Mouse (Mus musculus) lung, embryonic 15.5 days (tissue): ENCODE measurements at regions not wholly inside any gene's neighbourhood (a gene's known extent, or its start where the extent isn't known, plus 50 kb on each side); places are given as distances from the start of the nearest gene placed in this dataset.
"Not testable (repeated sequence)": the region's sequence is repeated elsewhere in the genome, so short reads cannot be mapped to it uniquely, and the experiment has no call there.

ENCODE experiments used
- ATAC-seq: fragments of 200-750 bp; cut with Nextera tagmentation; 2 replicates; pipeline ENCODE4 v1.8.0; 2017; ENCODE audit warnings: moderate number of reproducible peaks, borderline replicate concordance; ENCODE audit not compliant: low FRiP score, low TSS enrichment; ENCODE audit errors: extremely low read depth
- H3K27ac ChIP-seq: fragments of 300-500 bp; sonication (generic); 2 replicates; pipeline ENCODE4 v1.5.1; 2015; ENCODE audit warnings: moderate library complexity, mild to moderate bottlenecking, inconsistent platforms
- H3K27me3 ChIP-seq: fragments of 300-500 bp; sonication (generic); 2 replicates; pipeline ENCODE4 v1.6.1; 2015; ENCODE audit warnings: inconsistent platforms
- H3K36me3 ChIP-seq: fragments of 300-500 bp; sonication (generic); 2 replicates; pipeline ENCODE4 v1.6.1; 2015; ENCODE audit warnings: inconsistent platforms
- H3K4me1 ChIP-seq: fragments of 300-500 bp; sonication (generic); 2 replicates; pipeline ENCODE4 v1.6.1; 2015; ENCODE audit warnings: inconsistent platforms
- H3K4me2 ChIP-seq: fragments of 300-500 bp; sonication (generic); 2 replicates; pipeline ENCODE4 v1.6.1; 2015; ENCODE audit warnings: inconsistent platforms, mild to moderate bottlenecking, moderate library complexity
- H3K4me3 ChIP-seq: fragments of 300-500 bp; sonication (generic); 2 replicates; pipeline ENCODE4 v1.5.1; 2015; ENCODE audit warnings: mild to moderate bottlenecking, inconsistent platforms
- H3K9ac ChIP-seq: fragments of 300-500 bp; sonication (generic); 2 replicates; pipeline ENCODE4 v1.6.1; 2015; ENCODE audit warnings: inconsistent platforms
- H3K9me3 ChIP-seq: fragments of 300-500 bp; sonication (generic); 2 replicates; pipeline ENCODE4 v1.6.1; 2016; ENCODE audit warnings: inconsistent platforms
- WGBS: fragments of 180-500 bp; shearing (Covaris S2); methylation state at CpG from one replicate; pipeline ENCODE4 v1.1.7; 2015; 5-methylcytosine and 5-hydroxymethylcytosine counted together

DNA sequence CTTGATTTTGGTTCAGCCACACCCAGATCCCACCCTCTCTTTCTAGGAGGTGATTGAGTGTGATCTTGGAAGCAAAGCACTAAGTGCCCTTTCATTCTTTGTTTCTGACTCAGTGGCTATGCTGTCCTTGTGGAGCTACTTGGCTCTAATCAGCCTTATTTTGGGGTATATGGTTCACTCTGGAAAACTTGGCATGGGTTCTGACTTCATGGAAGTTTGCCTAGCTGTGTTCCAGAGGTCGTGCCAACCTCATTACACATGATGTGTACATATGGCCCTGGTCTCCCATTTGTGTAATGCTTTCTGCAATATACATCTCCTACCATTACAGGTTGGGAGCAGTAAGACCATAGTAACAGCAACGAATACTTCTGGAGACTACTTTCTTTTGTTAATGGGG is 199.9 kb upstream of the Pbx1 start:
- WGBS: 73% methylated on average over 2 of the region's 2 CpGs
- ATAC-seq: no peak
- Histone ChIP-seq H3K4me2 (no peak overlapping the region), H3K9me3 (no peaks in the 10 kb centered on the region), H3K36me3 (no peaks in the 10 kb centered on the region), H3K4me3 (no peak overlapping the region), H3K27ac (no peak overlapping the region), H3K4me1 (no peaks in the 10 kb centered on the region), H3K27me3 (no peaks in the 10 kb centered on the region), H3K9ac (no peak overlapping the region)

DNA sequence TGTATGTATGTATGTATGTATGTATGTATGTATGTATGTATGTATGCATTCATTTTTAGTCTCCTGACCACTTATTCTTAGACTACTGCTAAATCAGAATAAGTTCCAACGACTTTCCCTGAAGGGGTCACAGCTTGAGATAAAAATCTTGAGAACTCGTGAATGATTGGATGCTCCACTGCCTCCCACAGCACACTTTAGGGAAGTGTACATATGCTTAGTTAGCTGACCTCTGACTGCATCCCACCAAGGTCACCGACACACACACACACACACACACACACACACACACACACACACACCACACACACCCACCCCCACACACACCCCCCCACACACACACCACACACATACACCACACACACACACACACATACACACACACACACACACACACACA is 169.9 kb upstream of the Pbx1 start:
- not testable (repeated sequence) for H3K4me2 ChIP-seq, H3K9ac ChIP-seq, H3K27ac ChIP-seq, H3K4me3 ChIP-seq, H3K27me3 ChIP-seq, H3K9me3 ChIP-seq, H3K36me3 ChIP-seq, ATAC-seq
- whole genome bisulfite sequencing: 52% methylated on average over 2 of the region's 3 CpGs
- H3K4me1 ChIP-seq: peaks cover 32% of the 10 kb centered on the region

DNA sequence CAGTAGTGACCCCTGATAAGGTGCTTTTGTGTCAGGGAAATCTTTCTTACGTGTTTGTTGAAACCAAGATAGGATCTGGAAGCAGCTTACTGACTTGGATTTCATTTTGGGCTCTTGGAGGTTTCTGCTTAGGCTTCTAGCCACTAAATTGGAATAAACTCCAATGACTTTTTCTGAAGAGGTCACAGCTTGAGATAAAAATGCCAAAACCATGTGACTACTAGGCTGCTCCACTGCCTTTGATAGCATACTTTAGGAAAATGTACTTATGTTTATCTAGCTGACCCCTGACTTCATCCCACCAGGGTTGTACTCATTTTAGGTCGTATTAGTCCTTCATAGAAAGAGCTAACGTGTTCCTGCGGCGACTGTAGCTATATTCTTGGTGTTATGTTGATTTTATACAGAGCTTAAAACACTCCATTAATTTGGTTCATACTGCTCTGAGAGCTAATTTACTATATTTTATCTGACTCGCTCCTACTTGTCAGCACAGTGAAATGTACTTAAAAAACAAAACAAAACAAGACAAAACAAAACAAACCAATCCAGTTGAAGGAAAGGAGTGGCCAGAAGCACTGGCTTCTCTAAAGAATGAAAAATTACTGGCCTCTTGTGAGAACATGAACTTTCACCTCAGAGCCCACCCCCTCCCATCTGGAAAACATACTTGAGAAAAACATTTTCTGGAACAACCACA is 168.5 kb upstream of the Pbx1 start:
- Histone ChIP-seq H3K9ac (no peak overlapping the region), H3K36me3 (no peaks in the 10 kb centered on the region), H3K4me1 (peaks cover 32% of the 10 kb centered on the region), H3K9me3 (no peaks in the 10 kb centered on the region), H3K27me3 (no peaks in the 10 kb centered on the region), H3K4me3 (no peak overlapping the region), H3K4me2 (no peak overlapping the region), H3K27ac (no peak overlapping the region)
- ATAC-seq: peak; percentile 55; the same call in 1 of the 2 replicates
- 48% methylated on average over 6 of the region's 6 CpGs for WGBS

DNA sequence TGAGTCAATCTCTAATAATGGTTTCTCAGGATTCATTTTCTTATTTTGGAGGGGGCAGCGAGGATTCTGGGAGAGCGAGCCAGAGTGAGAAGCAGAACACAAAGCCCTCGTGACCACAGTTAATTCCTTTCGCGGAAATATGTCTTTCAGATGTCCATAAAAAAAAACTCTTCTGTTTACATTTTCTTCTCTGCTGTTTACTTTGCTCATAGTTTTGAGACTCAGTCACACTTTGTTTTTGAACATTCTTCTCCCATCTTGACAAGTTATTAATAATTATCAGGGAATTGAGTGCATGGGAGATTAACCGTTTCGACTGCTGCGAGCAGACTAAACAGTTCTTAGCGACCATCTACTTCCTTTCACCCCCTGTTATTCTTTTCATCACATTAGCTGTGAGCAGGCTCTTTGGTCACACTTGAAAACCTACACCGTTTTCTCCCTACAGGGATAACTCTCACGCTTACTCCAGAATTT is 166.2 kb upstream of the Pbx1 start:
- H3K9ac ChIP-seq: no peak overlapping the region
- peak overlapping the region; percentile 70 for H3K27ac ChIP-seq
- H3K4me2 ChIP-seq: peak overlapping the region; percentile 43
- peak; percentile 65 for ATAC-seq
- H3K4me3 ChIP-seq: peak overlapping the region; percentile 4; the same call in 1 of the 2 replicates
- H3K9me3 ChIP-seq: no peaks in the 10 kb centered on the region
- H3K36me3 ChIP-seq: no peaks in the 10 kb centered on the region
- no peaks in the 10 kb centered on the region for H3K27me3 ChIP-seq
- peaks cover 32% of the 10 kb centered on the region for H3K4me1 ChIP-seq
- WGBS: 4% methylated on average over 11 of the region's 11 CpGs

DNA sequence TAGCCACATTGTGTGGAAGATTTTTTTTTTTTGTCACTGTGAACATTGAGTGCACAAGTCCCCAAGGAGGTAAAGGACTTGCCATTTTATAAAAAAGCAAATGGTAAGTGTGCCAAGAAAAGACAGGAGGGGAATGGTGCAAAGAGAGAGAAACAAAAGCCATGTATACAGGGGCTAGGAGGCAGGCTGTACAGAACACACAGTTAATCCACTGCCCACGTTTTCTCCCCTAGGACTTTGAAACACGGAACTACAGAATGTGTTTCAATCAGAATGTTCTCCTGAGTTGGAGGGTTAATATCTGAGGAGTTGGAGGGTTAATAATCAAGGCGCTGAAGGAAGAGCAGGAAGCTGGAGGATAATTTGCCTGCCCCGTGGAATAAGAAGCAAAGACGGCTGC is 165.4 kb upstream of the Pbx1 start:
- H3K27ac ChIP-seq: peak overlapping the region; percentile 70
- peak overlapping the region; percentile 1; the same call in 1 of the 2 replicates for H3K4me3 ChIP-seq
- peak overlapping the region; percentile 43 for H3K4me2 ChIP-seq
- H3K9me3 ChIP-seq: no peaks in the 10 kb centered on the region
- WGBS: 12% methylated on average over 5 of the region's 5 CpGs
- no peak overlapping the region for H3K9ac ChIP-seq
- H3K27me3 ChIP-seq: no peaks in the 10 kb centered on the region
- peaks cover 32% of the 10 kb centered on the region for H3K4me1 ChIP-seq
- no peak for ATAC-seq
- H3K36me3 ChIP-seq: no peaks in the 10 kb centered on the region

DNA sequence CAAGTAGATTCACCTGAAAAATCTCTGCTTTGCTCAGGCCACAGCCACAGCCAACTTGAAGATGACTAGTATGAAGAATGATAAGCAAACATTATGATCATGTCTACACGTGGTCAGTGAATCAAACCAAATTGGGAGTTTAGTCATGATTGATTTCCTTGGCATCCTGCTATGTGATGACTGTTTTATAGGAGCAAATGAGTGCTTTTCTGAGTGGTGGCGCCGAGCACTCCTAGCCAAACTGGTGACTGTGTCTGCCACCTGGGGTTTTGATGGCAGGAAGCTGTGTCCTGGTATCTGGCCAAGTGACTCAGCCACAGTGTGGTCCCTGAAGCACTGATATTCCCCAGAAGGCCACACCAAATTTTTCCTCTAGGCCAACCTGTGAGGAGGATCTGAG is 152.1 kb upstream of the Pbx1 start:
- no peaks in the 10 kb centered on the region for H3K36me3 ChIP-seq
- H3K27me3 ChIP-seq: no peaks in the 10 kb centered on the region
- WGBS: 49% methylated on average over 3 of the region's 3 CpGs
- ATAC-seq: no peak
- H3K9me3 ChIP-seq: no peaks in the 10 kb centered on the region
- no peak overlapping the region for H3K9ac ChIP-seq
- no peak overlapping the region for H3K27ac ChIP-seq
- H3K4me2 ChIP-seq: no peak overlapping the region
- no peak overlapping the region for H3K4me3 ChIP-seq
- H3K4me1 ChIP-seq: no peaks in the 10 kb centered on the region

DNA sequence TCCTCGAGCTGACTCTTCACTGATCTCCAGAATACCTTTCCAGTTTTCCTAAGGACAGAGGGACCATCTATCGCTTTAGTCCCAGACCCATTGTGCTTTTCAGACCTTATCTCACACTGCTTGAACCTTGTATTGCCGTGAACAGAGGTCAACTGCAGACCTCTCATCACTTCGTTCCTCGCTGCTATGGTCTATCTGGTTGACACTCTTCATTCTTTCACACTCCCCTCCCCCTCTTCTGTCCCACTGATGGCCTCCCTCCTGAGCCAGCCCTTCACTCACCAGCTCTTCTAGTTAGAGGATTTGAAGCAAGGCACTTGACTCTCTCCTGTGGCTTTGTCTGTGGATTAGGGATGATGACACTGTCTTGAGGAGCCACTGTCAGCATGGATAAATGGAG is 150.4 kb upstream of the Pbx1 start:
- no peak overlapping the region for H3K4me3 ChIP-seq
- H3K27ac ChIP-seq: no peak overlapping the region
- no peak overlapping the region for H3K4me2 ChIP-seq
- no peaks in the 10 kb centered on the region for H3K27me3 ChIP-seq
- 54% methylated on average over 5 of the region's 5 CpGs for WGBS
- no peaks in the 10 kb centered on the region for H3K4me1 ChIP-seq
- H3K36me3 ChIP-seq: no peaks in the 10 kb centered on the region
- H3K9me3 ChIP-seq: no peaks in the 10 kb centered on the region
- no peak for ATAC-seq
- no peak overlapping the region for H3K9ac ChIP-seq

DNA sequence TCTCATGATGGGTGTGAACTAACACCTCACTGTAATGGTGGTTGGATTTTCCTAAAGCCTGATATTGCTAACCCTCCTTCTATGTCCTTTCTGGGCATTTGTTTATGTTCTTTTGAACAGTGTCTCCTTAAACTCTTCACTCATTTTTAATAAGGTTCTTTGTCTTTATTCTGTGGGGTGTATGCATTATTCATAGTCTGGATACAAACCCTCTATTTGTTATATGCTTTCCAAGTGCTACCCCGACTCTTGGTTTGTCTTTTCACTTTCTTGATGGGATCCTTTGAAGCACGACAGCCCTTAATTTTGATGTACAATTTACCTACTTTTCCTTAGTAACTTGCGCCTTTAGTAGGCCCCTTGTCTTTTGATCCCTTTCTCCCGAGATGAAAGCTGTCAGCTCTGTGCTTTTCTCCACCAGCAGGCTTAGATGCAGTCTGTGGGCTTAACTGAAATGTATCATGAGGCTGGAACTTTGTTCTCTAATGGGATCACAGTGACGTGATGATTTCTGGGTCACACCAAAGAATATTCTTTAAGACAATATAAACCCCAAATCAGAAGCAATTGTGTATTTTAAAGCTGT is 138.0 kb upstream of the Pbx1 start:
- no peak overlapping the region for H3K27ac ChIP-seq
- 74% methylated on average over 5 of the region's 5 CpGs for WGBS

DNA sequence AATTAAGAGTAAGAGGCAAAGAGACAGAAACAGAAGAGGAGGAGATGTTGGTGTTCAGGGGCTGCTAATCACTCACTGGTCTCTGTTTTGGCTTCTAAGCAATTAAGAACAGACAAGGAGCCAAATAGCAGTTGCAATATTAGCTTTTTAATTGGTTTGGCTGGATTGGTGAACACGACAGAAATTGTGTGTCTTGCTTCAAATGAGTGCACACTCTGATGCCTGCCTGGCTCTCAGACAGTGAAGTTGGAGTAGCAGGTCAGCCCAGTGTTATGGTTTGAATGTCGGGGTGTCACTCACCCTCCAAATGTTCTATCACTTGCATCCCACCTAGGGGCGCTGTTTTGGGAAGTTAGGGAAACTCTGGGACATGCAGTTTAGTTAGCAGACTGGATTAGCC is 120.3 kb upstream of the Pbx1 start:
- no peak for ATAC-seq

More for the DNA sequence above, 138.0 kb upstream of the Pbx1 start:
- ATAC-seq: no peak
- Histone ChIP-seq H3K9me3 (no peaks in the 10 kb centered on the region), H3K27me3 (no peaks in the 10 kb centered on the region), H3K9ac (no peak overlapping the region), H3K36me3 (no peaks in the 10 kb centered on the region), H3K4me2 (no peak overlapping the region), H3K4me1 (no peaks in the 10 kb centered on the region), H3K4me3 (no peak overlapping the region)

DNA sequence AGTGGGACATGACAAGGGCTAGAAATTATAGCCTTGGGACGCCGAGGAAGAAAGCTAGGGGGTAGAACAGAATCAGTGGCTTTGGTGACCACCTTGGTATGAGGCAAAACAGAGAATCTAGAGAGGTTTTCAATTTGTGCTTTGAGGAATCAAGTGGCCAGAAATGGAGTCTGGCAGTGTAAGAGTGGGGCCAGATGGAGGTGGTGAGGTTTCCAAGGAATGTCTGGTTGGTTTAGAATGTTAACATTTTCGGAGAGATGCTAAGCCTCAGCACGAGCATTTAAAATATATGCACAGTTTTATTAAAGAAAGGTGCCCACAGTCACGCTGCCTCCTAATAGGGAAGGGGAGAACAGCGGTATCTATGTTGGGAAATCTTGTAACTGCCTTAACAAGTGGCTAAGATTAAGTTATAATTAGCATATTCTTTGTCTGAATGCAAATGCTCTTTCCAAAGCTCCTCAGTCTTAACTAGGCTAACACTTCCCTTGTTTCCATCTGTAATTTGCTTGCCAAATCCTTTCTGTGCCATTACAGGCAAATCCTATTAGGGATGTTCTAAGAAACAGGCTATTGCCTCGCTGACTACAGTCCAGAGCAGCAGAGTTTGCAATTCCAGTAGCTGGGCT is 117.9 kb upstream of the Pbx1 start:
- no peak overlapping the region for H3K27ac ChIP-seq
- ATAC-seq: no peak
- no peak overlapping the region for H3K9ac ChIP-seq
- no peaks in the 10 kb centered on the region for H3K36me3 ChIP-seq
- no peak overlapping the region for H3K4me3 ChIP-seq
- no peaks in the 10 kb centered on the region for H3K9me3 ChIP-seq
- H3K27me3 ChIP-seq: no peaks in the 10 kb centered on the region
- WGBS: 58% methylated on average over 7 of the region's 7 CpGs
- H3K4me1 ChIP-seq: no peaks in the 10 kb centered on the region
- H3K4me2 ChIP-seq: no peak overlapping the region

More for the DNA sequence above, 120.3 kb upstream of the Pbx1 start:
- Histone ChIP-seq H3K4me3 (no peak overlapping the region), H3K4me2 (no peak overlapping the region), H3K9ac (no peak overlapping the region), H3K27ac (no peak overlapping the region), H3K9me3 (no peaks in the 10 kb centered on the region), H3K4me1 (no peaks in the 10 kb centered on the region), H3K36me3 (no peaks in the 10 kb centered on the region), H3K27me3 (no peaks in the 10 kb centered on the region)
- WGBS: 85% methylated on average over 3 of the region's 3 CpGs

DNA sequence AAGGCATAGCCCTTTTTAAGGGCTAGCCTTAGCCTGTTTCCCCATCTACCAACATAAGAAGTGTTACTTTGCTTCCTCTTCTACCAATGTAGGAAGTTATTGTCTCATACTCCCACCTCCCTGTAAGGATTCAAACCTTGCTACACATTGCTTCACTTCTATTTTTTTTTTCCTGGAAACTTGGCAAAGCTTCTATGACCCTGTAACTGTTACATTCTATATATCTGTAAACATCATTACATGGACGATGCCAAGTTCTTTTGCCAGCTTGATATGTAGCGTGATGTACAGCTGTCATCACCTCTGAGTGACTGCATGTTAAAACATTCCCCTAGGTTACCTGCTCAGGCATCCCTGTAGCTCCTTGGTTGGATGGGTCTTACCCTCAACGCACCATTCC is 114.1 kb upstream of the Pbx1 start:
- Histone ChIP-seq H3K4me3 (no peak overlapping the region), H3K4me2 (no peak overlapping the region), H3K27me3 (no peaks in the 10 kb centered on the region), H3K27ac (no peak overlapping the region), H3K9me3 (no peaks in the 10 kb centered on the region), H3K4me1 (no peaks in the 10 kb centered on the region; the same call in 1 of the 2 replicates), H3K9ac (no peak overlapping the region), H3K36me3 (no peaks in the 10 kb centered on the region)
- no peak for ATAC-seq
- 71% methylated on average over 3 of the region's 3 CpGs for WGBS

DNA sequence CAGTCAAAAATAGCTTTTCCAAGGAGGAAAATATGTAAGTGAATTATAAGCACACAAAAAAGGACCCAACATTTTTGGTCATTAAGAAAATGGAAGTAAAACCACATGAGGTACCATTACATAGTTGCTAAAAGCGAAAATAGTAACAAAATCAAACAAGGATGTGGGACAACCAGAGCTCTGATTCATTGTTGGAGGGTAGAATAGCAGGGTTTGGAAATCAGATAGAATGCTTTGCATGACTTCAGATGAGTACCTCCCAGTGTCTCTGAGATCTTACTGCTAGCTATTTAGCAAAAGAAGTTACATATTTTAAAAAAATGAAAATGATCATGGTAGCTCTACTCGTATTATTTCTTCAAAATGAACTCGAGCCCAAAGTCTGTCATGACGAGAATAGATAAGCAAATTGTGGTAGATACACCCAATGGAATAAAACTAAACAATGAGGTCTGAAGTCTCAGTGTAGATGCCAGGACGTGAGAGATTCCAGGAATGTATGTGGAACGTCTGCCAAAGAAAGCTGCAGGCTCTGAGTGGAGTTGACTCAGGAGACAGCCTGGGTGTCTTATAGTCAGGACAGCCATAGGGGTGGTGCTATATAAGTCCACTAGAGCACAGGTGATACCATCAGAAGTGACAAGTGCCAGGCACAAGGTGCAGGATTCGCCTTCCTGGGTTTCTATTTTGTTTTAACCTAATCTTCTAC is 113.2 kb upstream of the Pbx1 start:
- Histone ChIP-seq H3K9ac (no peak overlapping the region), H3K27ac (no peak overlapping the region), H3K4me3 (no peak overlapping the region), H3K4me2 (no peak overlapping the region), H3K9me3 (no peaks in the 10 kb centered on the region), H3K27me3 (no peaks in the 10 kb centered on the region), H3K4me1 (peaks cover 3% of the 10 kb centered on the region; the same call in 1 of the 2 replicates), H3K36me3 (no peaks in the 10 kb centered on the region)
- peak; percentile 52; the same call in 1 of the 2 replicates for ATAC-seq
- WGBS: 39% methylated on average over 7 of the region's 7 CpGs
